Mouse (Mus musculus): Measurements from ENCODE around the gene Alg14.

Gene Alg14

DNA sequence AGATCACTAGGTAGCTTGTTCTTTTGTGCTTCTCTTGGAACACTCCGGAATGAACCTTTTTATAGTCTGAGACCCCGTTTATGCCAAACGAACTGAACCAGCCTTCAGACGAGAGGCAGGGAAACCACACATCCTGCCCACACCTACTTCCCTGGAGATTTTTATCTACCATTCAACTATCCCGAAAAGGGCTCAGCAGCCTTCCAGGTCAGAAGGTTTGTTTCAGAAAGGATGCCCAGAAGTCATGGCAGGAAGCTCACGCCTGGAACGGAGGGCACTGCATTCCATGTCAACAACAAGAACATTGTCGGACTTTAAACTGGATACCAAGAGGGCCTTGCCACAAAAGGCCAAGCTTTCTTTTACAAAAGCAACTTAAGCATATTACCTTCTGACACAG lies 73.6 kb downstream of the Alg14 start:
- no peak for DNase-seq (ENCODE audit: low spot score)

DNA sequence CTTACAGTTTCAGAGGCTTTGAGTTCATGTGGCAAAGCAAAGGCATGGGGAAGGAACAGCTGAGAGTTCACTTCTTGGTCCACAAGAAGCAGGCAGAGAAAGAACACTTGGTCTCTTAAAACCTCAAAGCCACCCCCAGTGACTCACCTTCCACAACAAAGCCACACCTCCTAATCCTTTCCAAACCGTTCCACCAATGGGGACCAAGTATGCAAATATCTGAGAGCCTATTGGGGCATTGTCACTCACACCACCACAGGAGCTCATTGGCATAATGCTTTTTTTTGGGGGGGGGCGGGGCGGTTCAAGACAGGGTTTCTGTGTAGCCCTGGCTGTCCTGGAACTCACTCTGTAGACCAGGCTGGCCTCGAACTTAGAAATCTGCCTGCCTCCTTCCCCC lies 77.0 kb downstream of the Alg14 start:
- DNase-seq (ENCODE audit: low spot score), result no peak

DNA sequence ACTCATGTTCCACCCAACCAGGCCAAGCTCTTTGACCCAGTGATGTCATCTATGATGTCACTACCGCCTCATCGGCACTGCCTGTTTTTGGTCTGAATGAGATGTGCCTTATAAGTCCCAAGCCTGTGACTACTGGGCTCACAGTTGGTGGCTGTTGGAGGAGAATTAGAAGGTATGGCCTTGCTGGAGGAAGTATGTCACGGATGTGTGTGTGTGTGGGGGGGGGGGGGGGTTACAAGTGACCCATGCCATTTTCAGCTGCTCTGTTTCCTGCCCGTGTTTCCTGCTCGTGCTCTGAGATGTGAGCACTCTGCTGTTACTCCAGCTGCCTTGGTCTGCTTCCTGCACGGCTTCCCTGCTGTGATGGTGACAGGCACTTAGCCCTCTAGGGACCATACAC lies 77.9 kb downstream of the Alg14 start:
- DNase-seq (ENCODE audit: low spot score), result no peak

DNA sequence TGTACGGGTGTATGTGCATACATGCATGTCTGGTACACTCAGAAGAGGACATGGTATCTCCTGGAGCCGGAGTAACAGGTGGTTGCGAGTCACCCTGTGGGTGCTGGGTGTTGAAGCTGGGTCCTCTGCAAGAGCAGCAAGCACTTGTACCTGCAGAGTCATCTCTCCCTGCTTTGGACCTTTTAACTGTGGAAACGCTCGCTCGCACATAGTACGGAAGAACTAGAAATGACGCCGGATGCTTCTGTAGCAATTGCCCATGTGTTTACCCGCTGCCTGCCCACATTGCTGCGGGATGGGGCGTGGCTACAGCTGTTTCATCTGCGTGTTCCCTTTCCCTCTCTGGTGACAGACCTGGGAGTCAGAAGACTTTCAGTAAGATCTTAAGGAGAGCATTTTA lies 78.7 kb downstream of the Alg14 start:
- no peak for DNase-seq (ENCODE audit: low spot score)

DNA sequence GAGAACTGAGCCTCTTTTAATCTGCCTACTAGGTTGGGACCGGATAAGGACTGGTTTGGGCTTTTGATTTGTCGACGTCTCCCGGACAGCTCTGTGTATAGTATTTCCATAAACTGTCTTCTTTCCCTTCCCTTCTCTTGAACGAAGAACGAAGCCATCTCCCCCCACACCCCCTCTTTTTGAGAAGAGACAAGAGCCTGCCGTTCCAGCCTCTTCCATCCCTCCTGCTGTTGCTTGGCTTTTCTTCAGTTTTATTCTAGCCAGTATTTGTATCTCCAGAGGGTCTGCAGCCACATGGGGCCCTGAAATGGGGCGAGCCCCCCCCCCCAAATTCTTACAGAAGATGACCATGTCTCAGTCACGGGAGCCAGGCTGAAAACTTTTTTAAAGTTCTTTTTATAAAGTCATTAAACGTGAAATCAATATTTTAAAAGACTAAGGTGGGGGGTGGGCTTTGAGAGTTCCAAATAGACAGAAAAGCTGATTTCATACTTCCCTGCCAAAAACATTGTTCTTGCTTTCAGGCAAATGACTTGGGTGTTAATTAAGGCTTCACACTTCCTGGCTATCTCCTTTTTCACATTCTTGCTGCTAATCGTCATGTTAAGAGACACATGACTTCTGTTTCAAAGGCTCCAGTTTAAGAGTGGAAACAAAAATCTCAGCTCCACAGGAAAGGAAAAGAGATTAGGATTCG lies 79.4 kb downstream of the Alg14 start:
- no peak for DNase-seq (ENCODE audit: low spot score)

DNA sequence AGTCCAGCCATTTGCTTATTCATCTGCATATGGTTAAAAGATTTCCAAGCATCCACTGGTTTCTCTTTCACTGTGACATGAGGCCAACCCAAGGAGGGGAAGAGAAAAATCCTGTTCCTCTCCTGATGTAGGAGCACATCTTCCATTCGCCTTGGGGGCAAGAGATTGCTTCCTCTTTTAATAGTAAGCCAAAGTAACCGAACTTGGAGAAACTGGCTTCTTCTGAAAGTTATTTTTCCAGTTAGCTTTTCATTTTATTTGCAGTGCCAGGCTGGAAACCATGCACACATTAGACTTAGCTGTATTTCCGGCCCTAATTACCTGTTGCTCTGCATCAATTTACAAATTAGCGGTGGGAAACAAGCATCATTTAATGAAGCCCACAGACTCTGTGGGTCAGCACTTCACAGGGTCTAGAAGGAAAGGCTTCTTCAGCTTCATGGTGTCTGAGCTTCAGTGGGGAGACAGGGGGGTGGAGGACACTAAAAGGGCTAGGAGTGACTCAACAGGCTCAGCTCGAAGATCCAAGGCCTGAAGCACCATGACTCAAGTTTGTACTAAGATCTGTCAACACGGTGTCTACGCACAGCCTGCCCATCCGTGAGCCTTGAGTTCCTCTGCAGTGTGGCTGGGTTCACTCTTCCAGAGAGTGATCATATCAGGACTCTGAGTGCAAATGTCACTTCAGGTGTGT lies 80.1 kb downstream of the Alg14 start:
- DNase-seq (ENCODE audit: low spot score), result no peak

DNA sequence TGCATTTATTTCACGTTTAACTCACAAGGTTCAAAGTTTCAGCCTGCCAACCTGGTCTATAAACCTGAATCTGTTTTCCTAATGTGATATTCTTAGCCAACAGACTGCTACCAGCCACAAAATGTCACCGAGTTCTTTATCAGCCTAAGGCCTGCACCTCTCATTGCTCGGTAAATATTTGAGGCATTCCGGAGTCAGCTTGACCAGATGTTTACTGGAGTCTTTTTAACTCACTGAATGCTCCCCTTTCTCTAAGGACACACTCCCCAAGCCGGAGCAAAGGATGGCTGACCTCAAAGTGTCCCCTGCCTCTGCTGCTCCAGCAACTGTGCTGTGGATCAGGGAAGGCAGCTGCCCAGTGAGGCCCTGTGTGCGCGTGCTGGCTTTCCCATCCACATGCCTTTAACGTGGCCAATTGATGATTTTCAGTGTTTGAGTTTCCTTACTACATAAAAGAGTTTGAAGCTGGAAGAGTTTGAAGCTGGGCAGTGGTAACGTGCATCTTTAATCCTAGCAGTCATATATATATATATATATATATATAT lies 82.4 kb downstream of the Alg14 start:
- DNase-seq (ENCODE audit: low spot score), result no peak

DNA sequence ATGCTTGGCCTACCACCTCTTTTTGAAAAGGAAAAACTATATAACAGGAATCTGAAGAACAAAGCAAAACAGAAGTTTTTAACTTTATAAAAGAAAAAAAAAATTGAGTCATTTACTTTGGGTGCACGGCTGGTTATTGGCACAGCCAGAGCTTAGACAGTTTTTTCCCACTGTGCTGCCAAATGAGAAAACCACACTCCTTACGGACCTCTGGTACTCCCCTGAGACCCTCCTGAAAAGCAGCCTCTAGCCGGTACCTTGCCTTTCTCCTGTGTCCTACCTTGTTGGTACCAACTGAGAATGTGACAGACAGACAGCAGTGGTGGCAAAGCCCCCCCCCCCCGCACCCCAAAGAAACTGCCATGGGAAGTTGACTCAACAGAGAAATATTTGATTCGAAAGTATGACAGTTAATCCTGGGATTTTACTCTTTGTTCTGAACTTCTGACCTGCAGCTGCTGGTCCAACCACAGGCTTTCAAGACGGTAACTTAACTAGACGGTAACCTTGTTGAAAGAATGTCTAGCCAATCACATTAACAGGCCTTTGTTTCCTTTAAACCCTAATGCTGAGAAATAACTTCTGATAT lies 84.1 kb downstream of the Alg14 start:
- no peak for DNase-seq (ENCODE audit: low spot score)

DNA sequence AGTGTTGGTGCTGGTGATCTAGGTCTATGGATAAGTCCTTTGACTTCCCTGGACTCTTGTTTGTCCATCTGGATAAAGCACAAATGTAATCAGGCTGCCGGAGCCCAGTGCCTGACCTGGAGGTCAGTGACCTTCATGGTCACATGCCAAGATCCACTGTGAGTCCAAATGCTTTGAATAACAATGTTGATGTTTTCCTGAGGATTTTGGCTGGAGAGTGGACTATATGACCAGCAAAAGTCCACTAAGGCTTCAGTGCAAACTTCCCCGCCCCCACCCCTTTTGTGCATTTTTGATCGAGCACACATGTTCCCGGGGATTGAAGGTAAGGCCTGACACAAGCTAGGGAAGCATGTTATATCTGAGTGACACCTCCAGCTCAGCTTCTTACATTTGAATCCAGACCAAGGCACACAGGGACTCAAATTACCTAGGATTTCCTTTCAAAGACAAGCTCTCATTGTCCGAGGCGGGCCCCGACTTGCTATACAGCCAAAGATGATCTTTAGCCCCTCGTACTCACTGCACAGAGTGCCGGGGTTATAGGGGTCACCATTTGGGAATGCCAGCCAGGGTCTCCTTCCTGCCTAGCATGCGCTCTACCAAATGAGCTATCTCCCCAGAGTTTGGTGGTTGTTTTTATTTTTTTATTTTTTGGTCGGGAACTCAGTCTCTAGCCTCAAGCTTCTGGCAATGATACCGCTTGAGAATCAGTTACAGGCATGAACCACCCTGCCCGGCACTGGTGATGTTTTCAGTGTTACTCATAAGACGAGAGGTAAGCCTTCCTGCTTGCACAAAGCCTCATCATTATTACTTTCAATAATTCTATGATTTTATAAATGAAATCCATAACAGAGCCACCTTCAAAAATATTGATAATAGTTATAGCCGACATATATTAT lies 87.4 kb downstream of the Alg14 start:
- peak; percentile 58 for DNase-seq (ENCODE audit: low spot score)

DNA sequence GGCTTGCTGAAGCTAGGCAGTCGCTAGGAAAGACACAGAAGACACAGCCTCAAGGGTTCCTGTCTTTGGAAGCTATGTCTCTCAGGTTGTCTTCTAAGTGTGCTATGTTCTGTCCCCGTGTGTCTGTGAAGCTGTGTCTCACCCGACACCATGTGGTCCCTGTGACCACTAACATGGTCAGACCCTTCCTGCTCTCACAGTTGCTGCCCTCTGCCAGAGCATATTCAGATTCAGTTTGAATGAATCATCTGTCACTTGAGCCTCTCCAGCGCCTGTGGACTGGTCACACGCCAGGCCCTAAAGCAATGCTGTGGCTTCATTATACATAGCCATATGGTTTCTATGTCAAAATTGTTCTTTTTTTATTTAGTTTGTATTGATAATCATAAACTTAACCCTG lies 88.1 kb downstream of the Alg14 start:
- DNase-seq (ENCODE audit: low spot score), result no peak

DNA sequence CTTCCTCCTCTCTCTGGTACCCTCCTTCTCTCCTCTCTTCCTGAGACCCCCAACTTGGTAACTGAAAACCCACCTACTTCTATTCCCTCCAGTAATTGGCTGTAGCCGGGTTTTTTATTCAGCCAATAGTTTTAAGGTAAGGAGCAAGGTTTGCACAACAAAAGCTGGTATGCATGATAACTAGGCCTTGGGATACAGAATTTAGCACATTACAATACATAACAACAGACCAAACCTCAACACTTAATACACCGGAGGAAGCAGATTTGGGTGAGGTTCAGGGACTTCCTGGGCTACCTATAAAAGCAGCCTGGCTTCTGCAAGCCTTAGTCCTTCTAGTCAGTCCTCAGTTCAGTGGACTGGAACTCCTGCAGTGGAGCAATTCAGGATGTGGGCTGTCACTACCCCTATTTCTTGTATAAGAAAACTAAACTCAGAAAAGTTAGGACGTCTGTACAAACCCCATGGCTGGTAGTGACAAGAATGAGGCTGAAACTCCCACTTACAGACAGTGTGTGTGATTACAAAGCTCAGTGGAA lies 96.0 kb downstream of the Alg14 start:
- no peak for DNase-seq (ENCODE audit: low spot score)

DNA sequence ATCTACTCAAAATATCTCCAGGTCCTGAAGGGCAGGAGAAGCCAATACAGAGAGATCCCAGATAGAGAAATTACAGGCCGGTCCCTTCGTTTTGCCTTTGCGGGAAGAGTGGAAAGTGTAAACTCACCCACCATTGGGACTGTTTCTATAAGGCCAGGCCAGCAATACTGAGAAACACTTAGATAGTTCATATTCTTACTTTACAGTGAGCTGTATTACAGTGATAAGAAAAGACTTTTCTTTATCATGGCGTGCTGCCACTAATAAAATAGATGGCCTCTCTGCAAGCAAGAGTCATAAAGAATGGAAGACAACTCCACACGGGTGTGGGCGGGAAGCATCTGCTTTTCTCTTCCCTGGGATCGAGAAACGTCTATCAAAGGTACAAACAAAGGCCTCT lies 97.8 kb downstream of the Alg14 start:
- no peak for DNase-seq (ENCODE audit: low spot score)

DNA sequence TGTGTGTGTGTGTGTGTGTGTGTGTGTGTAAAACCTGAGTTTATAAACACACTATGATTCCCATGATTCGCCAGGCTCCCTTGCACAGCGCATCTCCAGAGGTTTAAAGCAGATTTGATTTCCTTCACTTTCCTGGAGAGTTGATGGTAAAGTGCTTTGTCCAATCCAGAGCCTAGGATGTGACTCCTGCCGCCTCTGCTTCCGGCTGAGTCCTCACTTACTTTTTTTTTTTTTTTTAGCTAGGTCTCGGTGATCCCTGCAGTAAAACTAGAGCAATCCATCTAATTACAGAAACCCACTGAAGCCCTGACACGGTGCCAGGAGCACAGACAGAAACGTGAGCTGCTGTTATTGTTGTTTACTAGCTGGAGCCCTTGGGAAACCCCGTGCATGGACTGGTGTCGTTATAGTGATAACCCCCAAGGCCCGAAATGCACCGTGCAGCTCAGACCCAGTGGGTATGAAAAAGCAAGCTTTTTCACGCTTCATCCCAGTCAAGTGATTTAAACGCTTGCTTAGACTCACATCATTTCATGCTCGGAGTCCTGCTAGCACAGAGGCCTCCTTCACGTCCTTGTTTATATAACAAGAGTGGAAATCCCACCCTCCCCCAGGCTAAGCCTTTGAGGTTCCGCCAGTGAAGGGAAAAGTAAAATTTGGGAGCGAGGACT lies 98.4 kb downstream of the Alg14 start:
- DNase-seq (ENCODE audit: low spot score), result peak; percentile 24

DNA sequence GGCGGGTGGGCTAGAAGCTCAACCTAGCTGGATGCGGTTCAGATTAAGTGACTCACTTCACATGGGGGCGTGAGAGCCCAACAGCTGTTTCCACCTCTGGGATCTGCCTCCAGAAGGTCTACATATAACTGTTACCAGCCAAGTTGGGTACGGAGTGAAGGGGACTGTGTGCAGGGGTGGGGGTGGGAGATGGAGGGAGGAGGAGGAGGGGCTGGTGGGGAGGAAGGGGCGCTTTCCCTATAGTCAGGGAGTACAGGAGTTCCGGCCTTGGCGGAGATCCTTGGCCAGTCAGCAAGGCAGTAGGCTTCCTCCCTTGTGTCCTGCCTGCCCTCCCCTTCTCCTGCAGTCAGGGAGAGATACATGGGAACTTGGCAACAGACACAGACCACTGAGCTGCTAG lies 99.2 kb downstream of the Alg14 start:
- DNase-seq (ENCODE audit: low spot score), result peak; percentile 49

DNA sequence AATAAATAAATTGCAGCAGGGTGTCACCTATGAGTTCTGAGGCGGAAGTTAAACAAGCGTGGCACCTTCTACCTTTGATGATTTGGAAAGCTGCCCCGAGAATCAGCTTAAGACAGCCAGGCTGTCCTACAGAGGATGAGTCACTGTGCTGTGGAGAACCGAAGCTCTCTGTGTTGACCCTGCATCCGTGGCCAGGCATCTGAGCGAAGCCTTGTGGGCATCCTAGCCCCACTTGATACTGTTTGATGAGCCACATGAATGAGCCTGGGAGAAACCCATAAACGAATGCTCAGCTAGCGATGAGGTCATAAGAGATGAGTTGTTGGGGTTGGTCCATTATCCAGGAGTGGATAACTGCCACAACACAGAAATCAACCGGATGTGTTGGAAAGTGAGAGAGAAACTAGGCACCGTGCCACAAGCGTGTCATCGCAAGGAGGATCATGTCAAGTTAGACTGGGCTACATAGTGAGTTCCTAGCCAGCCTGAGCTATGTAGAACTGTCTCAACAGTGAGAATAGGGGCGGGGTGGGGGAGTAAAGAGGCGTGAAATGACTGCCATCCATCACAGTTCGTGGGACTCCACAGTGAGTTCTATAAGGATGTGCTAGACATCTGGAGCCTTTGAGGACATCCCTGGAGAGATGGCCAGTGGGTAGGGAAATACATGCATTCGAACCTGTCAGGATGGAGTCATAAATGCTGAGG lies 104.2 kb downstream of the Alg14 start:
- no peak for DNase-seq (ENCODE audit: low spot score)

DNA sequence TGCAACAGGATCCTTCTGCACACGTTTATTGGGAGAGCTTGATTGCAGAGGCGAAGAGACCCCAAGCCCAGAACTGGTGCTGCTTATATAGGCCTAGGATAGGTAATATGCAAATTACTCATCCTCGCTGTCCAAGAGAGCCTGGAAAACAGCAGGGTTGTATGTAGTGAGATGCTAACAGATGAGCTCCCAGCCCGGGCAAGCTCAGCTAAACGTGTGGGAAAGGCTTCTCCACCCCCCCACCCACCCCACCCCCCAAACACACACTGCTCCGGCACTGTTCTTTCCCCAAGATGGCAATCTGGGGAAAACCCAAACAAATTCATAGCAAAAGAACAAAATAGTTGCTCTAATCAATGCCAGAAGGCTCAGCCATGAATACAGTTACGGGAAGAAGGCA lies 105.0 kb downstream of the Alg14 start:
- no peak for DNase-seq (ENCODE audit: low spot score)

DNA sequence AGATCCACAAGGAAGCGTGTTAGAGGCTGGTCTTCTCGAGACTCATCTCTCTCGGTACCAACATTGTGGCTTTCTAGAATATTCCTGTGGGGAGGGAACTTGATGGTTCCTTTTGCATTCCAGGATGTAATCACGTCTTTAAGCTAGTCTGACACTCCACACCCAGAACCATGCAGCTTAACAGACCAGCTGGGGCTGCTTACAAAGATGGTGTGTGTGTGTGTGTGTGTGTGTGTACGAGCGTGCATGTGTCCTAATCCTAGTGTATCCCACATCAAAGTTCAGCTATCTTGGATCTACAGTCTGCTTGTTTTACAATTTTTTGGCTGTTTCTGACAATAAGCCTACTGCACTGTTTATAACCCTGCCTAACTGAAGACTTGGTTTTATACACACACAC lies 105.4 kb downstream of the Alg14 start:
- DNase-seq (ENCODE audit: low spot score), result no peak

DNA sequence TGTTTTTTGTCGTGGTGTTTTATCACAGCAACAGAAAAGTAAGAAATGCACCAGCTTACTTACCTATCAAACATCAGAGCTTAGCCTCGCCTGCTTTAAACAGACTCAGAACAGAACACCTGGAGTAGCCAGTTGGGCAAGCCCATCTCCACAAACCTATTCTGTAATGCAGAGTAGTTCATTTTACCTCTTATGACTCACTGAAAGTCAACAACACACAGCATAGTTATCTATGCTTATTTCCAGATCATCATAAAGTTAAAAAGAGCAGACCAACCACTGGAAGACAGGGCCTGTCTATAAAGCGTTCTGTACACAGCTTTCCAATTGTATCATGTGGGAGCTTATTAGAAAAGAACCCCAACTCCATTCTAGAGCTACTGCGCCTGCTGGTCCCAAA lies 109.8 kb downstream of the Alg14 start:
- DNase-seq (ENCODE audit: low spot score), result no peak

DNA sequence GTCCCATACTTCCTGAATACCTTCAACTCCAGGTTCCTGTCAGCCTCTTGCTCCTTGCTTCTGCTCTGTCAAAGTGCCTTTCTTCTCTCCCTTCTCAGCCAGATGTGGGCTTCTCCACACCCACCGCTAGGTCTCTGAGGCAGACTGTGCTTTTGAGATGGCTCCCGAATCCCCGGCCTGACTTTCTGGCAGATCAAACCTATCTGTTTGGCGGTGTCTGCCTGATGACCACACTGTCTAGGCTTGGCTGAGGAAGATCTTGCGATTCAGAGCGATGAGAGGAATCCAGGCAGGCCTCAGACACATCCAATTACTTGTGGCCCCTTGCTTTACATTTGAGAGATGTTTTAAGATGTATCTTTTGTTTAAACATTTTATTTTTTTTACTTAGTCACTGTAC lies 110.5 kb downstream of the Alg14 start:
- no peak for DNase-seq (ENCODE audit: low spot score)

DNA sequence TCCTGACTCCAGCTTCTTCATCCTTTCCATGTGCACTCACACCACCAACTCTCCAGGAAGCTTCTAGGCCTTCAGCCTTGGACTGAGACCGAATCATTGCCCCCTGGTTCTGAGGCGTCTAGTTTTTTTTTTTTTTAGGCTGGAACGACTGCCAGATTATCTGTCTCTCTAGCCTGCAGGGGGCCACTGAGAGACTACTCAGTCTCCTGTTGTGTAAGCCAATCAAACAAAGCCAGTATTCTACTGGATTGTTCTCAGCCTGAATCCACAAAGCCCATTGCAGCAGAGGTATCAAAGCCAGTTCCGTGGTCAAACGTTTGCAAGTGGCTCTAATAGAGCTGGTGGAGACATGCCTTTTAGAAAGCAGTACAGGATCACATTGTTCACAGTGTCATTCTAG lies 111.9 kb downstream of the Alg14 start:
- DNase-seq (ENCODE audit: low spot score), result no peak

DNA sequence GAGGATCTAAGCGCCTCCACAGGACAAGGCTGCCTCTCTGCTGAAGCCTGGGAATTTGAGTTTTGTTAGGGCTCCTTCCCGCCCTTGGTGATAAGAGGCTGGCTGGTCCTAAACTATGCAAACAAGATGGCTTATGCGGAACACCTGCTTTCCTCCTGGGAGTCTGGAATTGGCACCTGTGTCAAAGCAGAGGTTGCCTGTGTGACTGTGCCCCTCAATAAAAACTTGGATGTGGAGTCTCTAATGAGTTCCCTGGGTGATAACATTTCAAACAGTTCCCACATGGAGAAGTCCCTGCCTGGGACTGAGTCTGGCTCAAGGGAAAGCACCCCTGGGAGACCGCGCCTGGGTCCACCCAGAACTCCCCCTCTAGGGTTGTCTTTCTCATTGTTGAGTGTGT lies 113.5 kb downstream of the Alg14 start:
- DNase-seq (ENCODE audit: low spot score), result no peak

All from ovary, adult 18-20 months (tissue).